Mouse (Mus musculus) right cerebral cortex, postnatal 14 days (tissue): ENCODE measurements around the gene Olfr1126.
"Not testable (repeated sequence)": the region's sequence is repeated elsewhere in the genome, so short reads cannot be mapped to it uniquely, and the experiment has no call there.

Experiments
- DNase-seq: peaks from one replicate; pipeline ENCODE4 v3.0.0; 2022

Olfr1126 gene

DNA sequence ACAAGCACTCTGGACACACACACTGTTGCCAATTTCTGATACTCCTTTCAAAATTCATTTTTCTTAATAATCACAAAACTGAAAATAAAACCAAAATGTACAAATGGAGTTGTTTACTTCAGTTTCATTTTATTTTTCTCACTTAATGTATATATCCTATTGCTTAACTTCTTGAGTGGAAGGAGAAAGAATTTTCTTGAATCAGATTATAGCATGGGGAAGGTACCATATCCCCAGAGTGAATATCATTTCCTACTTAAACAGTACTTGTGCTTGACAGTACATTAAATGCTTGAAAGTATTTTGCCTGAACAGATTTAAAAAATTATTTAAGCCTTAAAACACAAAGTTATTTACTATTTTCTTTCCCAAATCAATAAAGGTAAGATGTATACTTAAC, at the start of gene Olfr1126:
Gene Olfr1126, plus strand, starts transcription at position 301 of the 400 bp plus-strand sequence.
- DNase-seq: no peak

- DNase-seq: no peak
These were observed 37.4 kb upstream of the Olfr1126 start, which contains the start of gene Olfr1123 for GRCm38 (mm10) chr2:87416335-87416734. Gene Olfr1123, plus strand, starts transcription at chr2:87416635.

GRCm38 (mm10) chr2:87429975-87430374, 23.8 kb upstream of the Olfr1126 start, which contains the start of gene Olfr1124:
Gene Olfr1124, plus strand, starts transcription at chr2:87430275.
- DNase-seq: no peak

- no peak for DNase-seq
These were observed 16.0 kb upstream of the Olfr1126 start for GRCm38 (mm10) chr2:87437731-87438130.

DNA sequence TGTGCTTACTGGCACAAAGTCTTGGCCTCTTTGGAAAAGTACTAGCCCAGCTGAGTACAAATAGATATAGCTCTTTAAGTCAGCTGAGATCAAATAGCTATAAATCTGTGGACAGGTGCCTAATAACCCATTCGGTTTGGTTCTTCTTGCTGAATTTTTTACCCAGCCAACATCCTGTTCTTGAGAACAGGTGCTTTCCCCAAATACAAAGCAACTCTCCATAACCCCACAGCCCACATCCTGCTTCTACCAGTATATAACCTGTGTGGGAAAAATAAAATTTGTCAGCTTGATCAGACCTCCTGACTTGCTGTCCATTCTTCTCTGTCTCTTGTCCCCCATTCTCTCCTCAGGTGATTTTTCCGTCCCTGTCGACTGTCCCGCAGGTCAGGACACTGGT, 8.0 kb downstream of the Olfr1126 start:
- DNase-seq: no peak

- no peak for DNase-seq
These were observed 26.4 kb downstream of the Olfr1126 start for GRCm38 (mm10) chr2:87480207-87480606.

- DNase-seq: no peak
These were observed 27.4 kb downstream of the Olfr1126 start for GRCm38 (mm10) chr2:87481158-87481557.

GRCm38 (mm10) chr2:87482276-87482675, 28.5 kb downstream of the Olfr1126 start:
- DNase-seq: no peak

GRCm38 (mm10) chr2:87496993-87497392, 43.2 kb downstream of the Olfr1126 start, which contains the start of gene Pramel7:
Gene Pramel7, minus strand, starts transcription at chr2:87497093.
- DNase-seq: not testable (repeated sequence)

DNA sequence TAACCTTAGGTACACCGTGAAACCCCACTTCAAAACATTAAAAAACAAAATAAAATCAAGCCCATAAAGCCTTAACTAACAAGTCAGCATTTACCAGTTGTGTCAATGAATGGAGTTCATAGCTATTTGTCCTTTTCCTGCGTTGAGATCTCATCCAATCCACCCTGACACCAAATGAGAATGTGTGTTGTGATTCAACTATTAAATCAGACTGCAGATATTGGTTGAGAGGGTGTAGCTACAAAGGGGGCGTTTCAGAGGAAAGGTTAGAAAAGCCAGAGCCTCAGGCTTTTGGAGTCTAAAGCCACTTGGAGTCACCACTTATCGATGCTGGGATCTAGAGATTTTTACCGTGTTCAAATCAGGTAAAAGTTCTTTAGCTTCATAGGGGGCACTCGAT, 52.5 kb downstream of the Olfr1126 start, which contains the start of gene Pramel6:
Gene Pramel6, plus strand, starts transcription at position 301 of the 400 bp plus-strand sequence.
- no peak for DNase-seq
